Comparison of ENCODE assay signal across 8 mouse cellular contexts in the genomic region with DNA sequence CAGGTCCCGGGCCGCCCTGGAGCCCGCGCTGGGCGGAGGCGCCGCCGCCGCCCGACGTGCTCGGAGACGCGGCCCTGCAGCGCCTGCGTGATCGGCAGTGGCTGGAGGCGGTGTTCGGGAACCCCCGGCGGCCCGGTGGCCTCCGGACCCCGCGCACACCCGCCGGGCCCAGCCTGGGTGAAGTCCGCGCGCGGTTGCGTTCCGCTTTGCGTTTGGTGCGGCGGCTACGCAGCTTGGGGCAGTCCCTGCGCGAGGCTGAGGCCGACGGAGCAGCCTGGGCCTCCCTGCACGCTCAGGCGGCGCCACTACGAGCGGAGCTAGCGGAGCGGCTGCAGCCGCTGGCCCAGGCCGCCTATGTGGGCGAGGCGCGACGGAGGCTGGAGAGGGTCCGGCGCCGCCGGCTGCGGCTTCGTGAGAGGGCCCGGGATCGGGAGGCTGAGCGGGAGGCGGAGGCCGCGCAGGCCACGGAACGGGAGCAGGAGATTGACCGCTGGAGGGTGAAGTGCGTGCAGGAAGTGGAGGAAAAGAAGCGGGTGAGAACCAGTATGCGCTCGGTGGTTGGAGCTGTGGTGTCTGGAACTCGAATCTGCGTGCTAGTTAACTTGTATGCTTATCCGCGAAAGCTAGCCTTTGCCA. TPM values are rescaled to one million over a fixed set of nuclear protein-coding genes. Genes with fewer than 3 reads are reported as not detected.
DNase-seq lines count a peak whose midpoint lies in the region; ATAC-seq and TF ChIP-seq lines count a peak whose summit lies in the region.

No protein-coding gene starts in this region.

- no peaks in the 10 kb centered on the region for H3K9me3 ChIP-seq in midbrain, postnatal 0 days (ENCODE audit: low read length)

- TF ChIP-seq POLR2A in heart, adult 2 months (IDR thresholded peaks at IDR 0.05; ENCODE audit: insufficient read depth, low read depth, low read length) = no peak
- no peak for TF ChIP-seq POLR2A in liver, adult 2 months (IDR thresholded peaks at IDR 0.05; ENCODE audit: extremely low read depth, insufficient read depth, low read length)

- H3K36me3 ChIP-seq in heart, adult 2 months (ENCODE audit: control insufficient read depth, insufficient read depth, low read length) = peaks cover 6% of the 10 kb centered on the region
- no peaks in the 10 kb centered on the region for H3K36me3 ChIP-seq in liver, adult 2 months (ENCODE audit: control insufficient read depth, insufficient read depth, low read length)
- H3K36me3 ChIP-seq in midbrain, postnatal 0 days (ENCODE audit: insufficient read depth, low read length) = no peaks in the 10 kb centered on the region

- H3K27me3 ChIP-seq in heart, adult 2 months (ENCODE audit: control insufficient read depth, insufficient read depth, low read length) = no peaks in the 10 kb centered on the region
- H3K27me3 ChIP-seq in liver, adult 2 months (ENCODE audit: control insufficient read depth, insufficient read depth, low read length) = no peaks in the 10 kb centered on the region
- H3K27me3 ChIP-seq in midbrain, postnatal 0 days (ENCODE audit: insufficient read depth, low read length) = no peaks in the 10 kb centered on the region

- H3K9ac ChIP-seq in heart, adult 2 months (ENCODE audit: low read depth, low read length) = peak overlapping the region; percentile 99
- H3K9ac ChIP-seq in liver, adult 2 months (ENCODE audit: low read depth, low read length) = peak overlapping the region; percentile 87
- H3K9ac ChIP-seq in midbrain, postnatal 0 days (replicated peaks; ENCODE audit: low read length, poor library complexity, severe bottlenecking) = peak overlapping the region; percentile 94

- ATAC-seq in midbrain, postnatal 0 days (ENCODE audit: low FRiP score) = peak; percentile 77

- intact Hi-C loops in heart, adult 2 months (cut with DNase I) = loop anchor here (5.0 kb wide), 1 partner anchor 54 kb away; a partner anchor contains a TSS

- no peak for TF ChIP-seq EP300 in heart, adult 2 months (IDR thresholded peaks at IDR 0.05; ENCODE audit: insufficient read depth, low read depth, low read length)

- H3K4me2 ChIP-seq in midbrain, postnatal 0 days (ENCODE audit: low read depth, low read length, poor library complexity, severe bottlenecking) = peak overlapping the region; percentile 91

- H3K4me3 ChIP-seq in heart, adult 2 months = peak overlapping the region; percentile 80
- H3K4me3 ChIP-seq in liver, adult 2 months (ENCODE audit: insufficient read depth, low read depth, low read length) = peak overlapping the region; percentile 79
- H3K4me3 ChIP-seq in midbrain, postnatal 0 days (ENCODE audit: low read depth, low read length) = peak overlapping the region; percentile 99

- peaks cover 2% of the 10 kb centered on the region; the same call in 1 of the 2 replicates for H3K79me2 ChIP-seq in heart, adult 2 months (replicated peaks; ENCODE audit: control insufficient read depth, insufficient read depth, low read length)
- peaks cover 28% of the 10 kb centered on the region; the same call in 1 of the 2 replicates for H3K79me2 ChIP-seq in liver, adult 2 months (ENCODE audit: control insufficient read depth, insufficient read depth, low read length)

- WGBS in heart, adult 2 months = under 1% methylated on average over 77 of the region's 77 CpGs
- WGBS in liver, adult 2 months = under 1% methylated on average over 77 of the region's 77 CpGs
- under 1% methylated on average over 64 of the region's 77 CpGs for WGBS in midbrain, postnatal 0 days

- peak overlapping the region; percentile 91 for H3K27ac ChIP-seq in heart, adult 2 months
- peak overlapping the region; percentile 41 for H3K27ac ChIP-seq in liver, adult 2 months (replicated peaks; ENCODE audit: insufficient read depth, low read depth, low read length)
- H3K27ac ChIP-seq in midbrain, postnatal 0 days (ENCODE audit: low read depth, low read length) = peak overlapping the region; percentile 97

- peaks cover 6% of the 10 kb centered on the region for H3K4me1 ChIP-seq in heart, adult 2 months (ENCODE audit: control insufficient read depth, insufficient read depth, low read length)
- peaks cover 7% of the 10 kb centered on the region for H3K4me1 ChIP-seq in liver, adult 2 months (ENCODE audit: control insufficient read depth, insufficient read depth, low read length)
- H3K4me1 ChIP-seq in midbrain, postnatal 0 days (ENCODE audit: insufficient read depth, low read length) = peaks cover 9% of the 10 kb centered on the region

- no peak for TF ChIP-seq CTCF in heart, adult 2 months (IDR thresholded peaks at IDR 0.05)
- TF ChIP-seq CTCF in liver, adult 2 months (IDR thresholded peaks at IDR 0.05; ENCODE audit: low read depth, low read length) = no peak
- TF ChIP-seq CTCF in midbrain, postnatal 0 days (IDR thresholded peaks at IDR 0.05) = no peak; the same call in 1 of the 2 replicates

- DNase-seq in A20 (ENCODE audit: low read depth, low spot score) = peak; percentile 73
- peak; percentile 18 for DNase-seq in adrenal gland, adult 8-10 months
- peak; percentile 26 for DNase-seq in embryo, embryonic 11.5 days (ENCODE audit: low read depth, low spot score)
- peak; percentile 60 to 63 for DNase-seq in heart, adult 2 months
- peak; percentile 20 to 31 for DNase-seq in kidney, adult 8-10 months
- DNase-seq in liver, adult 2 months (ENCODE audit: extremely low read depth, low read depth, low spot score) = peak; percentile 37
- DNase-seq in midbrain, postnatal 0 days (ENCODE audit: low spot score) = peak; percentile 10
- DNase-seq in spleen, postnatal 14 days (ENCODE audit: low spot score in 2 of 2) = peak; percentile 35 to 46

RNA-seq across cellular contexts. Expression of a gene that starts 0.7 kb away (rescaled TPM):
- total RNA-seq in adrenal gland, adult 8-10 months (2022) = 10 to 100 TPM; 18.6 to 23.1 (median 19.9) TPM
- total RNA-seq in heart, adult 2 months (2021) = 10 to 100 TPM; 13.6 to 13.9 TPM
- polyA plus RNA-seq in heart, adult 2 months (2012; rRNA removed) = 6.6 and 9.7 TPM in 2 replicates
- total RNA-seq in liver, adult 2 months (2014; rRNA removed) = 3.6 and 5.6 TPM in 2 replicates
- 3.5 and 4.5 TPM in 2 replicates for polyA plus RNA-seq in liver, adult 2 months (2012; rRNA removed)
- 16.4 and 23.4 TPM in 2 replicates for total RNA-seq in midbrain, postnatal 0 days (2014; rRNA removed)
- 7.7 and 11.0 TPM in 2 replicates for polyA plus RNA-seq in midbrain, postnatal 0 days (2015; fragmentation: Nextera tagmentation; extraction: Ambion mirVana)

RNA-seq across cellular contexts. Expression of a gene that starts 14.2 kb away (rescaled TPM):
- total RNA-seq in adrenal gland, adult 8-10 months (2022) = 1 to 10 TPM in 1 of 4 experiments, under 1 TPM in 2, not detected in 1; 0.41 to 1.7 (median 0.49) TPM
- under 1 TPM in 1 of 2 experiments, not detected in 1; 0.18 TPM for total RNA-seq in heart, adult 2 months (2021)
- 0.15 and 0.18 TPM in 2 replicates for polyA plus RNA-seq in heart, adult 2 months (2012; rRNA removed)
- total RNA-seq in liver, adult 2 months (2014; rRNA removed) = 0.18 TPM in 1 of 2 replicates, not detected in the other
- polyA plus RNA-seq in liver, adult 2 months (2012; rRNA removed) = 0.12 and 0.22 TPM in 2 replicates
- total RNA-seq in midbrain, postnatal 0 days (2014; rRNA removed) = 7.6 and 10.1 TPM in 2 replicates
- polyA plus RNA-seq in midbrain, postnatal 0 days (2015; fragmentation: Nextera tagmentation; extraction: Ambion mirVana) = 1.4 and 2.2 TPM in 2 replicates

RNA-seq across cellular contexts. Expression of a gene that starts 44.9 kb away (rescaled TPM):
- under 1 TPM in 3 of 4 experiments, not detected in 1; 0.13 to 0.23 (median 0.21) TPM for total RNA-seq in adrenal gland, adult 8-10 months (2022)
- total RNA-seq in heart, adult 2 months (2021) = 1 to 10 TPM; 2.1 to 2.6 TPM
- 2.4 and 4.0 TPM in 2 replicates for polyA plus RNA-seq in heart, adult 2 months (2012; rRNA removed)
- 0.20 and 0.28 TPM in 2 replicates for total RNA-seq in liver, adult 2 months (2014; rRNA removed)
- polyA plus RNA-seq in liver, adult 2 months (2012; rRNA removed) = 0.14 and 0.49 TPM in 2 replicates
- total RNA-seq in midbrain, postnatal 0 days (2014; rRNA removed) = 1.0 and 2.4 TPM in 2 replicates
- 0.65 and 0.74 TPM in 2 replicates for polyA plus RNA-seq in midbrain, postnatal 0 days (2015; fragmentation: Nextera tagmentation; extraction: Ambion mirVana)

RNA-seq across cellular contexts. Expression of a gene that starts 51.7 kb away (rescaled TPM):
- 10 to 100 TPM in 1 of 4 experiments, 1 to 10 TPM in 3; 5.9 to 20.4 (median 7.2) TPM for total RNA-seq in adrenal gland, adult 8-10 months (2022)
- total RNA-seq in heart, adult 2 months (2021) = 1 to 10 TPM; 7.2 to 8.3 TPM
- 19.8 and 20.5 TPM in 2 replicates for polyA plus RNA-seq in heart, adult 2 months (2012; rRNA removed)
- 0.09 and 0.13 TPM in 2 replicates for total RNA-seq in liver, adult 2 months (2014; rRNA removed)
- polyA plus RNA-seq in liver, adult 2 months (2012; rRNA removed) = 0.17 and 0.32 TPM in 2 replicates
- 6.1 and 9.3 TPM in 2 replicates for total RNA-seq in midbrain, postnatal 0 days (2014; rRNA removed)
- 4.3 and 4.8 TPM in 2 replicates for polyA plus RNA-seq in midbrain, postnatal 0 days (2015; fragmentation: Nextera tagmentation; extraction: Ambion mirVana)

RNA-seq across cellular contexts. Expression of a gene that starts 52.5 kb away (rescaled TPM):
- 10 to 100 TPM; 54.7 to 71.9 (median 60.7) TPM for total RNA-seq in adrenal gland, adult 8-10 months (2022)
- 100 to 1,000 TPM in 1 of 2 experiments, 10 to 100 TPM in 1; 98.8 to 114 TPM for total RNA-seq in heart, adult 2 months (2021)
- polyA plus RNA-seq in heart, adult 2 months (2012; rRNA removed) = 18.0 and 32.2 TPM in 2 replicates
- 54.0 and 56.1 TPM in 2 replicates for total RNA-seq in liver, adult 2 months (2014; rRNA removed)
- polyA plus RNA-seq in liver, adult 2 months (2012; rRNA removed) = 39.2 and 62.4 TPM in 2 replicates
- 20.6 and 30.4 TPM in 2 replicates for total RNA-seq in midbrain, postnatal 0 days (2014; rRNA removed)
- polyA plus RNA-seq in midbrain, postnatal 0 days (2015; fragmentation: Nextera tagmentation; extraction: Ambion mirVana) = 36.3 and 40.1 TPM in 2 replicates

Comparison
In these comparisons a context has a peak if more than half of its experiments do, and no peak if none do; other contexts are left out.
1. Peak in every context shown above with its lines: DNase-seq, ATAC-seq, H3K4me3 ChIP-seq and H3K27ac ChIP-seq.
2. DNase-seq: peak in every context shown above with its lines; median percentile 73 in A20; 62 in heart, adult 2 months; 40 in spleen, postnatal 14 days; 37 in liver, adult 2 months; 26 in embryo, embryonic 11.5 days; 26 in kidney, adult 8-10 months; 18 in adrenal gland, adult 8-10 months; 10 in midbrain, postnatal 0 days.
3. H3K27ac ChIP-seq: peak in every context shown above with its lines; median percentile 97 in midbrain, postnatal 0 days; 91 in heart, adult 2 months; 41 in liver, adult 2 months.